Mouse (Mus musculus): Measurements from ENCODE around the gene Bmpr1b. TPM values are rescaled to one million over a fixed set of nuclear protein-coding genes. Genes with fewer than 3 reads are reported as not detected.

The Bmpr1b gene
- total RNA-seq, 2 experiments from 2014 or later, result not detected

DNA sequence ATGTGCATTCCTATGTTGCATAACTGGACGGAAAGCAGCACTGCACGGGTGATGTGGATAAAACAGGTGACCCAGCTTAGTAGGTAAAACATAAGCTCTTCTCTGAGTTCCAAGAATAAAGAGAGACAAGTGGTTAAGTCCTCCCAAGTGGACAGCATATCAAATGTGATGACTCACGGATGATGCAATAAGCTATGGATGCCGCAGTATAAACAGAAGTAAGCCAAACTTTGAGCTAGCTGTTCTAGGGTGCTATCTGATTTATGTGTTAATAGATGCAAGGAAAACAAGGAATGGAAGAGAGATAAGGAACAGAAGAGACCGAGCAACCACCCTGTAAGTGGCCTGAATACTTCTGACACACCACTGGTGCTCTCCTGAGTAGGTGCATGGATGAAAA lies 120.1 kb downstream of the Bmpr1b start:
- no peak for ATAC-seq (replicated peaks; ENCODE audit: low FRiP score, poor library complexity, severe bottlenecking)

DNA sequence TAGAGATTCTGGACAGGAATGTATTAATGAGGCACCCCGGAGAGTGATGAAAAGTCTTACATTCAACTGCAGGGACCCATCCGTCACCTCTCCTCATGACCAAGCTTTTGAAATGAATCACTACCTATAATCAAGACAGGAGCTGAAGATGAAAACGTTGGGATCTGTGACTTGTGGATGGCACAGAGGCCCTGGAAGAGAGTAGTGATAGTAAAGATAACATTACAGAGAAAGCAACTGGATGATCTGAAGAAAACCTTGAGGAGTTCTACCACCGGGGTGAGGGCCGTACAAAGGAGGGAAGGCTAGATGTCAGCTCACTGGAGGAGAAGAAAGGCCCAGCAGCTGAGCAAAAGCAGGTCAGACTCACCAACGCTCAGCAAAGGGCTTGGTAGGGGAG lies 120.7 kb downstream of the Bmpr1b start:
- no peak for ATAC-seq (replicated peaks; ENCODE audit: low FRiP score, poor library complexity, severe bottlenecking)

DNA sequence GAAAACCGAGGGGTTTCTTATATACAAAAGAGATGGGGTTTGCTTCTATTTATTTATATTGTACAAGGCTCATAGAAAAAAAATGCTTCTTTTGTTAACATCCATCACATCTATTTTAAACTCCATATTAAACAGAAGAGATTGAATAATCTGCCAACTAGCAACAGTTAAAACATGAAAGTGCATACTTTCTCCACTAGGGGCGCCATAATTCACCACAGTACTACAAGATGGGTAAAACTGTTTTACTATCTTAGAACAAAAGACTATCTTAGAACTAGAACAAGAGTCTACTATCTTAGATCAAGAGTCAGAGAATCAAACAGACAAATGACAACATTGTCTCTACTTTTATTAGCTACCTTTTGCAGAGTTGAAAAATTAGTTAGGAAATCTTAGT lies 125.8 kb downstream of the Bmpr1b start:
- ATAC-seq (replicated peaks; ENCODE audit: low FRiP score, poor library complexity, severe bottlenecking), result no peak

DNA sequence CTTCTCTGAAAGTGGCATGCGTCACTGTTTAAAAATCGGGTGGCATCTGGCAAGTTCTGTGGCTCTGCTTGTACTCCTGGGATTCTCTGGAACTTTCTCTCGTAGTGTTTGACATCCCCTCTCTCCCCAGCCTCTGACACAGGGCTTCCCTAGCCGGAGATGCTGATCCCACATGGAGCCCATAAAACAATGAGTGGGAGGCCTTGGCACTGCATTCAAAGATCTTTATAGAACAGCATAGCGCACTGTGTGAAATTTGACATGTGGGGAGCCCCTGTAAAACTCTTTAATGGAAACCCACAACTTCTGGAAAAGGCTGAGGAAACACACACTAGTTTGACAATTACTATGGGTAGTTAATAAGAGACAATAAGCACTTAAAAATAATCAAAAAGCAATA lies 126.2 kb downstream of the Bmpr1b start:
- no peak for ATAC-seq (replicated peaks; ENCODE audit: low FRiP score, poor library complexity, severe bottlenecking)

DNA sequence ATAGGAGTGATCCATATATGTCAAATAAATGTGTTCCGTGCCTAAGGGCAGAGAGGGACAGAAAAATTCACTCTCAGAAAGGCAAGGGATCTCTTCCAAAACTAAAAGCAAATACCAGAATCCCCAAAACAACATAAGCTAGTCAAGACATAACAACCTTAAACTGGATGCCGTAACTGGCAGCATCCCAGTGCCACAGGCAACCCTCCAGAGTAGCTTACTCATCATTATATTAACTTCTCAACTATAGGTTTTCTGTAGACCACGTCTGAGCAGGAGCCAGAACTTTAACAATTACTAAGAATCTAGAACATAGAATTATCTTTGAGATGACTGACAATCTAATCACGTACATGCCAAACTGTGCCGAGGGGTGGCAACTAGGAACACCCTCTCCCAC lies 128.9 kb downstream of the Bmpr1b start:
- no peak for ATAC-seq (replicated peaks; ENCODE audit: low FRiP score, poor library complexity, severe bottlenecking)

DNA sequence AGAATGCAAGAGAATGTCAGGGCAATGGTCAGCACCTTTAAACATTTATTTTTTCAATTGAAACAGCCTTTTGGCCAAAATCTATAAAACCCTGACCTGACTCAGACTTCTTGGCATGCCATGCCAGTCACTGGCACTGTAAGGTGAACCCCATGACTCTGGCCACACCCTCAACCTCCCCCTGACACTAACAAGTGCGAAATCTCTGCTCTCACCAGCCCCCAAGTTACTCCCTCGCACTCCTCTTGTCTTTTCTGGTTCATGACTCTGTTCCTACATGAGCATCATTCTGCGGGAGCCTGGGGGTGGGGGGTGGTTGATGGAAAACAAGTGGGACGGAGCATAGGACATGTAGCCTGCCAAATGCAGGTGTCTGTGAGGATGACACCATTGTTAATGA lies 135.1 kb downstream of the Bmpr1b start:
- no peak for ATAC-seq (replicated peaks; ENCODE audit: low FRiP score, poor library complexity, severe bottlenecking)

DNA sequence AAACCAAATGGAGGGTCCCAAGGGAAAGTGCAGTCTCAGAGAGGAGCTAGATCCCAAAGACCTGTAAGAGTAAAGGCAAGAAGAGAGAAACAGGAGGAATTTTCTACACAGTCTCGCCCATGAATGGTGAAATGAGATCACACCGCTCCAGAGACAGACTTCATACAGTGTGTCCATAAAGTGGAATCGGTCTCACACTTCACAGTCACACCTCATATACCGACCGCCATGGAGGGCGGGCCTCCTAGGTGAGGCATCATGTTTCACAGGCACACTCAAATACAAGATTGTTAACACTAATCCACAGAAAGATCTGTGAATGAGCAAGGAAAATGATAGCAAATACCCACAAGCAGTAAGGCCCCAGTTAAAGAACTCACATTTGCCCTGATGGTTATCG lies 149.5 kb downstream of the Bmpr1b start:
- ATAC-seq (replicated peaks; ENCODE audit: low FRiP score, poor library complexity, severe bottlenecking), result no peak

DNA sequence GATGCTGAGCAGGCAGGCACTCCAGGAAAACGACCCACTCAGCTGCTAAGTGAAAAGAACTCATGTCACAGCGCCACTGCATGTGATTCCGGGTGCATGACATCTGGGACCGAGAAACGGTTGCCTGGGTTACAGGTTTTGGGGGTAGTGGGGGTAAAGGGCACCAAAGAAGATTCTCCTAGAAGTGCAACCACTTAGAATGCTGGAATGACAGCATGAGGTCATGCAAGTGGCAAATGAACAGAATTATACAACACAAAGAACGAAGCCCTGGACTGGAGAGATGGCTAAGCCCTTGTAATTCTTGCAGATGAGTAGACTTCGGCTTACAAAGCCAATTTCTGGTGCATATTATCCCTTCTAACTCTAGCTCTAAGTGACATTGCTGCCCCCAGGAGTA lies 184.7 kb downstream of the Bmpr1b start:
- no peak for ATAC-seq (replicated peaks; ENCODE audit: low FRiP score, poor library complexity, severe bottlenecking)

DNA sequence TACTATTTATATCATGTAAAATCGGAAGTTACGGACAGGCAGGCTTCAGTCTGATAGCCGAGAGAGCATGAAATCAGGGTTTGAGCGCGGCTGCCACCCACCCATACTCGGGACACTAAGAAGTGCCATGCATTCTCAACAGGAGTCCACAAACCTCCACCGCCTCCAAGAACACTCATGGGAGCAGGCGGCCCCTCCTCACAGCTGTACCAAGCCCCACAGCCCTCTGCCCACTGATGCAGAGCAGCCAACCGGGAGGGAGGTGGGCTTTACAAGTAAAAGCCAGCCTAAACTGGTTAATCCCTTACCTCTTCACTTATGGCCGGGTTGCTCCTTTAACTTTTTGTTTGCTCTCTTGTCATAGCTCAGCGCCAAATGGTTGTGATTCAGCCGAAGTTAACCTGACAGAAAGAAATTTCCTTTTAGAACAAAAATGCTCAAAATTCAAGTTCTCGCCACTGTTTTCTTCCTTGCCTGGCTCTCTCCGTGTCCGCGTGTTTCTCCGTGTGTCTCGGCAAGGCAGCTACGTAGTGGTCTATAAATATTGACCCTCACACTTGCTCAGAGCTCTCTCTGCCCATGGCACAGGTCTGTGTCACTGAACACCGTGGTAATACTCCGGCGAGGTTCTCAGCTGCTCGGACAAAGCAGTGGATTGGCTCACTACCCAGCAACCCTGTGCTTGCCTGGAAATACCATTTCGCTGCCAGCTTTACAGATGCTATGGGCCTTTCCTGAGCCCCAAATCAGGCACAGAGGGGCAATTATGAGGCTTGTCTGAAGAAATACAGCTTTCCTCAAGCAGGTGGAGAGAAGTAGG lies 187.4 kb downstream of the Bmpr1b start:
- ATAC-seq (replicated peaks; ENCODE audit: low FRiP score, poor library complexity, severe bottlenecking), result no peak

DNA sequence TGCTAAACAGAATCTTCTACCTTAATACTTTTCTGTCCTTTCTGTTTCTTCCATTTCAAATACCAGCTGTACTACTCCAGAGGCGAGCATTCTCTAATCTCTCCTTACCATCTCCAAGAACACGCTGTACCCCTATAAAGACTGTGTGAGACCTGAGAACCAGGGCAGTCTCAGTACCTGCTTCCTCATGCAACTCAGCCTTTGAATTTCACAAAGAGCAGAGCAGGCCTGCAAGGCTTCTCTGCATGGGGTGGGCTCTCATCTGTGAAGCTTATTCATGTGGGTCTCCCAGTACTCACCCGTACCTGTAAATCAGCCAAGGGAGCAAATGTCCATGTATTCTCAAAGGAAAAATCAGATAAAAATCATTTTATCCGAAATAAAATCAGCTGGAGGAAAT lies 203.0 kb downstream of the Bmpr1b start:
- ATAC-seq (replicated peaks; ENCODE audit: low FRiP score, poor library complexity, severe bottlenecking), result no peak

DNA sequence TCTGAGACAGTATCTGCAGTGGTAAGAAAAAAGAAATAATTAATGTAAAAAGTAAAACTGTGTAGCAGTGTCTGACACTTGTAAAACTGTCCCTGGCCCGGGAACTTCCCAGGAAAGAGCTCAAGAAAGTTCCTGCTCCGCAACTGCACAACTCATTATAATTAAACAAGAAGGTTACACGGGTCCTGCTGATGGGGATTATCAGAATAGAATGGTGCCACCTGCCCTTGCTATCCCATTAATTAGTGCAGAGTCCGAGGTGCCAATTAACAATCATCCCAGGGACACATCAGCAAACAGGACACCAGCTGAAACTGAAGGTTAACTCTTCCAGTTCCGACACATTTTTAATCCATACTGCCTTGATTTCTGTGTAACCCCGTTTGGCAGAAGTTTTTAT lies 216.3 kb downstream of the Bmpr1b start:
- no peak for ATAC-seq (replicated peaks; ENCODE audit: low FRiP score, poor library complexity, severe bottlenecking)

DNA sequence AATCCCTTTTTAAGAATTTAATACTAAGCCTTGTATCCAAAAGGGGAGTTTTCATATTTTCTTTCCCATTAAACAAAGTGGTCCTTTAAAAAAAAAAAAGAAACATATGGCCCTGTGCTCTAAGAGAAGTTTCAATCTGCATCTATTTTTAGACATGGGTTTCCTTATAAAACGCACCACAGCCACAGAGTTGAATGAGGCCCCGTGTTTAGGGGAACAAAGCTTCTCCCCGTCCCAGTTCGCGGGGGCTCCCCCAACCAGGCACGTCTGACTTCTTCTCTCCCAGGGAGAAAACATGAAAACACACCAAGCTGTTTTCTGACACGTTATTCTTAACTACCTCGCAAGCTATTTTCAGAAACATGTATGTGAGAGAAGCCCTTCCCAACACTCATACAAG lies 218.6 kb downstream of the Bmpr1b start:
- ATAC-seq (replicated peaks; ENCODE audit: low FRiP score, poor library complexity, severe bottlenecking), result no peak

DNA sequence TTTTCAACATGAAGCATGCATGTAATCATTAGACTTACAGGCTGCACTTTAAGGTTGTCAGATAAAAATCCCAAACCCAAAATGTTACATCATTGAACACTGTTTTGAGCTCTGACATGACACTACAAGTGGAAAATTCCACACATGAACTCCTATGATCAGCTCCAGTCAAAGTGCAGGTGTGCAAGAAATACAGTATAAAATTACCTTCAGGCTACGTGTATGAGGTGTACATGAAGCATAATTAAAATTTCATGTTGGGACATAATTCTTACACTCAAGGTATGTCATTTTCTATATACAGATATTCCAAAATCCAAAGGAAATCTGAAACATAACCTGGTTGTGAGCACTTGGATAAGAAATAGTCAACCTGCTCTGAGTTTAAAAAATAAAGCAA lies 220.7 kb downstream of the Bmpr1b start:
- no peak for ATAC-seq (replicated peaks; ENCODE audit: low FRiP score, poor library complexity, severe bottlenecking)

DNA sequence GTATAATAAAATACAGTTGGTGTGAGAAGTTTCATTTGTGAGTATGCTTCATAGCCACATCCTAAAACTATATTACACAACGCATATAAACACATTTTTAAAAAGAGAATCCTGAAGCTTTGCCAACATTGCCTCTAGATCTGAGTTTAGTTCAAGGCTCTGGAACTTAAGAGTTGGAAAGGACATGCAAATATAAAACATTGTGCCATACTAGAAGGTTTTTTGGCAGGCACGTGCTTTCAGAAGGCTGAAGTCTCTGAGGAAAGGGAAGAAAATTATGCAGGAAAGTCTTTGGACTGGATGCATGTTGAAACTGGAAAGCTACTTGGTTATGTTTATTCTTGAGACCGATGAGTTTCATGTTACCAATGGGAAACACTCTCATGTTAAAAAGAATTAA lies 221.1 kb downstream of the Bmpr1b start:
- ATAC-seq (replicated peaks; ENCODE audit: low FRiP score, poor library complexity, severe bottlenecking), result no peak

DNA sequence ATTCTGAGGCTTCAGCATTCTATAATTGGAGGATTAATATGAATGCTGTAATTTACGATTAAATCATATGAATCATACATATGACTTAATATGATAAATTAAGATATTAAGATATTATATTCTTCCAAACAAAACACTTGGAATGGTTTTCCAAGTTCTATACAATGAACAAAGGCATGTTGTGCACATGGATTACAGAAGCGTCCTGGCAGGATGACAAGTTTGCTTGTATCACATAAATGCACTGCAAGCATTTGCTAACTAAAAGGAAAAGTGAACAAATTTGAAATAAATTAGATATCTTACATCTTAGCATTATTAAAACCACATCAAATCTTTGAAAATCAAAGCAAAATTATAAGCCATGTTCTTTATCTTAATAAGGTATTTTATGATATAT lies 222.4 kb downstream of the Bmpr1b start:
- no peak for ATAC-seq (replicated peaks; ENCODE audit: low FRiP score, poor library complexity, severe bottlenecking)

DNA sequence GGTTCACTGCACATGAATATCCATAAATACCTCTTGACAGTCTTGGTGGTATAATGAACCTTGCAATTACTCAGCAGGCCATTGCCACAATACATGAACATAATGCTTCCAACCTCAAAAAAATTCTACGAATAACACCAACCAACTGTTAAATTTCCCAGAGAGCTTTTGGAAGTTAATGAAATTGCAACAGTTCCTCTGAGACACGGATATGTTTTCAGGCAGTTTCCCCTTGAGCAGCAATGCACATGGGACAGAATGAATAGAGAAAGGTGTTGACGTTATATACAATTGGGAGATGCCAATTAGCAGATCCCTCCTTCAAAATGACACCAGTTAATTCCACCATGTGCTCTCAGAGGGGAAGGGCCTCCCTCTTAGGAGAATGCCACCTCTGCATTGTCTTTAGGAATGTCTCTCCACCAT lies 225.9 kb downstream of the Bmpr1b start:
- ATAC-seq (replicated peaks; ENCODE audit: low FRiP score, poor library complexity, severe bottlenecking), result no peak

DNA sequence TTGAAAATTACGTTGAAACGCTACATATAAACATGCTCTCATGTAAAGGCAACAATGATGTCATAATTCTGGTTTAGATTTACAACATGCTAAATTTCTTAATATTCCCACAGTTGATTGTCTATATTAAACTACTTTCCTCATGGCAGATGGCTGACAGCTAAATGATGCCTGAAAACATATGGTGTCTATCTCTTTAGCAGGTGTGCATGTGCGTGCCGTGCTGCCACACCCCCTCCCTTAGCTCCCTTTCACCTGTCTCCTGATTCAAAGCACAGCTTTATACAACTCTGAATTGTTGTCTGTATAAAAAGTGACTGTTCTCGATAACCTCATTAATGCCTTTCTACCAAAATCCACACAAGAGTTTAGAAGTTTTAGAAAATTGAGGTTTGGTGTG lies 229.0 kb downstream of the Bmpr1b start:
- ATAC-seq (replicated peaks; ENCODE audit: low FRiP score, poor library complexity, severe bottlenecking), result no peak

DNA sequence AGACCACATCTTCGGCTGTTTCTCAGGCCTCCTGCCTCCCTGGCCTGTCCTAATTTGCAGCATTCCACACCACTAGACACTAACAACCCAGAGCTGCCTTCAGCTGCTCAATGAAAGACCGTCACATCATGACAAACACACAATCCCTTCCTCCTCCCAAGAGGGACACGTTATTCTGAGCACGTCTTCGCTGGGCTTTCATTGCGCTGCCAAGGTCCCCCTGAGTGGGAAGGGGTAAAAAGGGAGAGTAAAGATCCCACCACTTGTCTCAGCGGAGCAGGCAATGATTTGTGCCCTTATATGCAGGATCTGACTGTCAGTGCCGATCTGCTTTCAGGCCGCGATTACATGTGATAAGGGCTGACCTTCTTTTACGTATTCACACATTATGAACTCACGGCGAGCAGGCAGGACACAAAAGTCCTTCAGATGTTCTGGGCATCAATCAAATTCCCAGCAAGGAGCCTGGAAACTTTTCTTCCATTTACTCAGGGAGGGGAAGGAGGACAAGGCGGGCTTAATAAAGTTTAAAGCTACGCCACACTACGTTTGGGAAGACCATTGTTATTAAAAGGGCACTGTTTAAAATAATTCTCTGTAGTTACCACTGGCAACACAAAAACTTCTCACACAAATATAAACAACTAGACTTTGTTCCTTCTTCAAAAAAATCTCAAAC lies 232.5 kb downstream of the Bmpr1b start:
- ATAC-seq (replicated peaks; ENCODE audit: low FRiP score, poor library complexity, severe bottlenecking), result no peak

DNA sequence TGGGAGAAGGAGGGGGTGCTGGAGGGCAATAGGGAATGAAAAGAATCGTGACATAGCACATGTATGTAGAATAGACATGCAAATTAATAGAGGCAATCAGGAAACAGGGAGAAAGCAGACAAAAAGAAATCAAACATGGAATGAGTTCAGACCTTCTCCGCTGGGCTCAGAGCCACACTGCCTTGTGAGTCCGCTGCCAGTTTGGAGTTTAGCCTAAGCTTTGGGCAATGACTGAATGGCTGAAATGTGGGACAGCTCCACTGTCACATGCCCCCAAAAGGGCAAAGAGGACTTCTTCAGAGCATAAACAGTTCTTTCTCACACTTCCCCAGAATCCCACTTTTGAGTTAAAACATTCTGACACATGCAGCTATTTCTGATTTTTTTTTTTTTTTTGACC lies 236.3 kb downstream of the Bmpr1b start:
- ATAC-seq (replicated peaks; ENCODE audit: low FRiP score, poor library complexity, severe bottlenecking), result no peak

DNA sequence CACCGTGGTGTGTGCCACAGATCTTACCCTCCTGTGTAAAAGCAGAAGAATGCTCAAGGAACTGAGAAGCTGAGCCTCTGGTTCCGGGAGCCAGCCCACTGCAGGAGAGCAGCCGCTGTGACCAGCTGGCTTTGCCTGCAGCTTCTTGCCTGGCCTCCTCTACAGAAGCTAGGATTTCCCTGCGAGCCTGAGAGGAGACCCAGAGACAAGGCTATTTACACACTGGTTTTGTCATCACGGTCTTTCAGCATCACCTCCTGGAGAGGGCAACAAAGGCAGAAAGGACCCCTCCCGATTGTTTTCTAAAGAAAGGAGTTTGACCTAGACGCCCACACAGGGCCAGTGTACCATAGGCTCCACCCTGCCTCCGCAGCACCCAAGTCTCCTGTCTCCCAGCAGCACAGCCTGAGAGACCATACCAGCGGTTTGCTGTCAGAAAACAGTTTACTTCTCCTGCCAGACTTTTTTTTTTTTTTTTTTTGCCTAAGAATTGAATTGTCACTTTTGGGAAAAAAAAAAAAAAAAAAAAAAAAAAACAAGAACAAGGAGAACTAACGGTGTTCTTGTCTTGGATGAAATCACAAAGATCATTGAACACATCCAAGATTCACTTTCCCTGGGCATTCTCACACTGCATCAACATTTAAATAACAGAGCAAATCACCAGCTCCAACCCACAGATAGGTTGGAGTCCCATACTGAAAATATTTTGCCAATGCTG lies 237.7 kb downstream of the Bmpr1b start:
- no peak for ATAC-seq (replicated peaks; ENCODE audit: low FRiP score, poor library complexity, severe bottlenecking)

DNA sequence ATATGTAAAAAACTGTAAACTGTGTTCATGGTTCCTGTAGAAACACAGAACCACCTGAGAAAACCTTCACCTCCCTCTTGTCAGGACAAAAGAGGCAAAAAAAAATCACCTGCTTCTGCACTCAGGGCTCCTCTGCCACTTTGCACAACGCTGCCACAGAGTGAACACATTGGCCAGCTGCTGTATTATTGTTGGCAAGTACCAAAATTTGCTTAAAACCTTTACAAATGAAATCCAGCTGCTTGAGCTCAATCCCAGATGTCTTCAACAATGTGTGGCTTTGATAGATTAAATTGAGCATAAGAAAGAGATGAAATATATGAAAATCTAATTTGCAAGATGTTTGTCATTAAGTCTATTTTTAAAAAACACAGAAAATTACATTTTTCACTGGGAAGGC lies 245.8 kb downstream of the Bmpr1b start:
- no peak for ATAC-seq (replicated peaks; ENCODE audit: low FRiP score, poor library complexity, severe bottlenecking)

All from erythroid progenitor cell, adult 5-6 weeks (primary cell).